Mouse (Mus musculus) midbrain, postnatal 0 days (tissue): ENCODE data around the gene Stac2. TPM values are rescaled to one million over a fixed set of nuclear protein-coding genes. Genes with fewer than 3 reads are reported as not detected.

Source experiments
- ATAC-seq: fragments of 200-750 bp; cut with Nextera tagmentation; 2 replicates; pipeline ENCODE4 v1.8.0; 2017; ENCODE audit warnings: moderate number of reproducible peaks, mild to moderate bottlenecking, moderate TSS enrichment, moderate library complexity; ENCODE audit not compliant: low FRiP score
- DNase-seq: peaks from one replicate; pipeline ENCODE4 v3.0.0-alpha.2; 2015; ENCODE audit warnings: low spot score
- H3K27ac ChIP-seq: fragments of 300-500 bp; sonication (generic); 2 replicates; pipeline ENCODE4 v1.5.1; 2014; ENCODE audit warnings: low read depth, mild to moderate bottlenecking, low read length, mixed read lengths
- H3K27me3 ChIP-seq: fragments of 300-500 bp; sonication (generic); 2 replicates; pipeline ENCODE4 v1.6.1; 2014; ENCODE audit warnings: low read length, control low read depth, mixed read lengths; ENCODE audit not compliant: insufficient read depth
- H3K36me3 ChIP-seq: fragments of 300-500 bp; sonication (generic); 2 replicates; pipeline ENCODE4 v1.6.1; 2014; ENCODE audit warnings: low read length, control low read depth, mixed read lengths; ENCODE audit not compliant: insufficient read depth
- H3K4me1 ChIP-seq: fragments of 300-500 bp; sonication (generic); 2 replicates; pipeline ENCODE4 v1.6.1; 2014; ENCODE audit warnings: mild to moderate bottlenecking, control low read depth, antibody characterized with exemption, low read length, mixed read lengths; ENCODE audit not compliant: insufficient read depth
- H3K4me2 ChIP-seq: fragments of 300-500 bp; sonication (generic); 2 replicates; pipeline ENCODE4 v1.6.1; 2014; ENCODE audit warnings: low read depth, mild to moderate bottlenecking, low read length, mixed read lengths; ENCODE audit not compliant: poor library complexity, severe bottlenecking
- H3K4me3 ChIP-seq: fragments of 300-500 bp; sonication (generic); 2 replicates; pipeline ENCODE4 v1.5.1; 2014; ENCODE audit warnings: low read depth, mild to moderate bottlenecking, low read length, moderate library complexity
- H3K9ac ChIP-seq: fragments of 300-500 bp; sonication (generic); replicated peaks from 2 replicates; pipeline ENCODE4 v1.6.1; 2014; ENCODE audit warnings: mild to moderate bottlenecking, low read length, moderate library complexity, mixed read lengths; ENCODE audit not compliant: poor library complexity, severe bottlenecking
- H3K9me3 ChIP-seq: fragments of 300-500 bp; sonication (generic); 2 replicates; pipeline ENCODE4 v1.6.1; 2016; ENCODE audit warnings: low read length, control low read depth
- CTCF ChIP-seq: IDR thresholded peaks from 2 replicates; pipeline ENCODE4 v1.5.1; 2016; ENCODE audit warnings: antibody characterized with exemption, mild to moderate bottlenecking
- WGBS: fragments of 180-500 bp; shearing (Covaris S2); extraction: QIAGEN DNeasy Blood & Tissue Kit; methylation state at CpG from one replicate; pipeline ENCODE4 v1.1.7; 2014; 5-methylcytosine and 5-hydroxymethylcytosine counted together
- polyA plus RNA-seq: library from polyadenylated mRNA; unstranded; fragments of >200 nt; fragmentation: Nextera tagmentation; extraction: Ambion mirVana; gene quantifications from 2 replicates; pipeline ENCODE4 v1.2.1, GENCODE M21; 2015
- total RNA-seq: library from RNA; depleted of rRNA; stranded (reverse); fragments of >200 nt; gene quantifications from 2 replicates; pipeline ENCODE4 v1.2.3, GENCODE M21; 2014

Gene Stac2
- total and polyA plus RNA-seq, 2 experiments from 2014 or later, result 3.5 to 8.3 TPM

- no peak overlapping the region for H3K9ac ChIP-seq
- no peaks in the 10 kb centered on the region for H3K9me3 ChIP-seq
- no peak for TF ChIP-seq CTCF
- H3K27ac ChIP-seq, result no peak overlapping the region
- H3K36me3 ChIP-seq, result no peaks in the 10 kb centered on the region
- DNase-seq (no peak), ATAC-seq (no peak)
- H3K4me1 ChIP-seq, result no peaks in the 10 kb centered on the region; the same call in 1 of the 2 replicates
- peaks cover 25% of the 10 kb centered on the region for H3K27me3 ChIP-seq
- 68% methylated on average over 14 of the region's 14 CpGs for WGBS
- H3K4me2 ChIP-seq, result no peak overlapping the region
- H3K4me3 ChIP-seq, result no peak overlapping the region
Observed at GRCm38 (mm10) chr11:98049672-98050519, 3.4 kb downstream of the Stac2 start.

- no peak overlapping the region for H3K4me3 ChIP-seq
- H3K27ac ChIP-seq, result no peak overlapping the region
- TF ChIP-seq CTCF, result no peak
- ATAC-seq (no peak), DNase-seq (peak; percentile 67)
- H3K27me3 ChIP-seq, result peaks cover 21% of the 10 kb centered on the region
- WGBS, result 58% methylated on average over 4 of the region's 4 CpGs
- no peaks in the 10 kb centered on the region for H3K36me3 ChIP-seq
- no peak overlapping the region for H3K9ac ChIP-seq
- no peaks in the 10 kb centered on the region for H3K9me3 ChIP-seq
- no peak overlapping the region for H3K4me2 ChIP-seq
- no peaks in the 10 kb centered on the region; the same call in 1 of the 2 replicates for H3K4me1 ChIP-seq
Observed at GRCm38 (mm10) chr11:98047745-98048144, 5.5 kb downstream of the Stac2 start.

- no peak for ATAC-seq
Observed at GRCm38 (mm10) chr11:98046466-98046865, 6.8 kb downstream of the Stac2 start.

GRCm38 (mm10) chr11:98045596-98045995, 7.7 kb downstream of the Stac2 start:
- no peaks in the 10 kb centered on the region for H3K4me1 ChIP-seq
- no peaks in the 10 kb centered on the region for H3K9me3 ChIP-seq
- TF ChIP-seq CTCF, result peak; percentile 17; the same call in 1 of the 2 replicates
- WGBS, result 72% methylated on average over 4 of the region's 4 CpGs
- ATAC-seq (no peak), DNase-seq (no peak)
- no peak overlapping the region for H3K4me2 ChIP-seq
- no peak overlapping the region for H3K4me3 ChIP-seq
- H3K27ac ChIP-seq, result no peak overlapping the region
- H3K27me3 ChIP-seq, result peaks cover 4% of the 10 kb centered on the region; the same call in 1 of the 2 replicates
- no peak overlapping the region for H3K9ac ChIP-seq
- no peaks in the 10 kb centered on the region for H3K36me3 ChIP-seq

More at GRCm38 (mm10) chr11:98046466-98046865, 6.8 kb downstream of the Stac2 start:
- no peak for DNase-seq
- WGBS, result 75% methylated on average over 1 of the region's 1 CpGs
- Histone ChIP-seq H3K36me3 (no peaks in the 10 kb centered on the region), H3K9me3 (no peaks in the 10 kb centered on the region), H3K27ac (no peak overlapping the region), H3K4me3 (no peak overlapping the region), H3K4me1 (no peaks in the 10 kb centered on the region), H3K27me3 (peaks cover 12% of the 10 kb centered on the region), H3K9ac (no peak overlapping the region), H3K4me2 (no peak overlapping the region)
- no peak for TF ChIP-seq CTCF

GRCm38 (mm10) chr11:98044074-98044473, 9.2 kb downstream of the Stac2 start:
- Histone ChIP-seq H3K4me2 (no peak overlapping the region), H3K9ac (no peak overlapping the region), H3K36me3 (no peaks in the 10 kb centered on the region), H3K4me3 (no peak overlapping the region), H3K27me3 (no peaks in the 10 kb centered on the region), H3K9me3 (no peaks in the 10 kb centered on the region), H3K27ac (no peak overlapping the region), H3K4me1 (no peaks in the 10 kb centered on the region)
- no peak for ATAC-seq
- no peak for DNase-seq
- WGBS, result 71% methylated on average over 5 of the region's 5 CpGs
- TF ChIP-seq CTCF, result no peak

- DNase-seq (no peak), ATAC-seq (no peak)
- Histone ChIP-seq H3K27me3 (no peaks in the 10 kb centered on the region), H3K4me1 (no peaks in the 10 kb centered on the region), H3K4me3 (no peak overlapping the region), H3K4me2 (no peak overlapping the region), H3K27ac (no peak overlapping the region), H3K36me3 (no peaks in the 10 kb centered on the region), H3K9ac (no peak overlapping the region), H3K9me3 (no peaks in the 10 kb centered on the region)
- TF ChIP-seq CTCF, result no peak
- 83% methylated on average over 6 of the region's 6 CpGs for WGBS
Observed at GRCm38 (mm10) chr11:98042741-98043140, 10.5 kb downstream of the Stac2 start.
